Mouse (Mus musculus): ENCODE results near the gene Sh3gl1. TPM values are rescaled to one million over a fixed set of nuclear protein-coding genes. Genes with fewer than 3 reads are reported as not detected.
"Not testable (repeated sequence)": the region's sequence is repeated elsewhere in the genome, so short reads cannot be mapped to it uniquely, and the experiment has no call there.

The Sh3gl1 gene
- total RNA-seq (2018; cell fraction: chromatin; rRNA removed): 100 to 1,000 TPM in 25 of 26 experiments, 10 to 100 TPM in 1; 94.5 to 340 (median 169) TPM
- 10 to 100 TPM; 31.1 to 80.6 (median 57.8) TPM for total RNA-seq (2018; cell fraction: cytosol; rRNA removed)
- total RNA-seq (2018; cell fraction: nucleus; rRNA removed): 100 to 1,000 TPM in 14 of 26 experiments, 10 to 100 TPM in 12; 48.9 to 325 (median 105) TPM
- 33.5 to 87.9 TPM (median 87.4 TPM) in 3 replicates for polyA plus RNA-seq (2018)

GRCm38 (mm10) chr17:56036176-56036900 is at the start of gene Sh3gl1:
TSS of gene Sh3gl1 (minus strand) at chr17:56036635.
- WGBS (ENCODE audit: missing documents): 1% methylated on average over 72 of the region's 74 CpGs
- peak within 1 kb of the TSS; percentile 98 for H3K27ac ChIP-seq

DNA sequence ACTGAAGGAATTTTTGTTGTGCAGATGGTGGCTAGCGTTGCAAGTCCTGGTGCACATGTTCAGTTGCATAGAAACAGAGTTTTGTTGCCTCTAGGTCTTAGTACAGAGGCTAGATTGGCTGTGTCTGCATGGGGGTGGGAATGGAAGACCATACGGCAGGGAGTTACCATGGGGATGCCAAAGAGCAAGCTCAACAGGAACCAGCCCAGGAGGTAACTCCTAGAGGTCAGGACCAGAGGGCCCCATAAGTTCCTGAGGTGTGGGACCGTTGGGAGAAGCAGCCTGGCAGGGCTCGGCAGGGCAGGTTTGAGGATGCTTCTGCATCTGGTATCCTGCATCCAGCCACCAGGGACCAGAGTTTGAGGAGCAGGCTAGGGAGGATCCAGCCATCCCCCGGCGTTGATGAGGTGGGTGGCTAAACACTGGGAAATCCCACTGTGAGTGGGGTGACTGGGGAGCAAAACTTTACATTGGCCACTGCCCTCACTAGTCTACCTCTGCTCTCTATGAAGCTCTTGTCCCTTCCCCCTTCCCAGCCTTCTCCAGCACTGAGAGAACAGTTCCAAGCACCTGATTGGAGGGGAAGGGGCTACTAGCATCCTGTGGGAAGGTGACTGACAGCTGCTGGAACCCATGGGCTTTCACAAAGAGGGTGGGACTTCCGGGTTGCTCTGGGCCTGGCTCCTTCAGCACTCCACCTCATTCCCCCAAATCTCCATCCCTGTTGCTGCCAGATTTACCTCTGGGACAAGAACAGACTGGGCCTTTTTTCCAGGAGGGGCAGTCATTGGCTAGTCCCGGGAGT is 44.5 kb upstream of the Sh3gl1 start:
- peaks cover 26% of the 10 kb centered on the region for H3K79me2 ChIP-seq (ENCODE audit: inconsistent target)
- H3K27ac ChIP-seq: no peak overlapping the region
- 0 out of 2 replicates have a peak, but pooled peaks cover 4% of the 10 kb centered on the region for H3K36me3 ChIP-seq (ENCODE audit: inconsistent target)
- H3K4me3 ChIP-seq (ENCODE audit: inconsistent target): peak overlapping the region; percentile 79
- 52% methylated on average over 8 of the region's 8 CpGs for WGBS (ENCODE audit: missing documents)

More at GRCm38 (mm10) chr17:56036176-56036900, at the start of gene Sh3gl1:
- Histone ChIP-seq H3K4me3 (ENCODE audit: inconsistent target) (peak within 1 kb of the TSS; percentile 92), H3K36me3 (ENCODE audit: inconsistent target) (no peaks in the 10 kb centered on the region), H3K79me2 (ENCODE audit: inconsistent target) (peaks cover 59% of the 10 kb centered on the region)

- no peak overlapping the region for H3K27ac ChIP-seq
- peaks cover 26% of the 10 kb centered on the region for H3K79me2 ChIP-seq (ENCODE audit: inconsistent target)
- 0 out of 2 replicates have a peak, but pooled peaks cover 4% of the 10 kb centered on the region for H3K36me3 ChIP-seq (ENCODE audit: inconsistent target)
- peak overlapping the region; percentile 79 for H3K4me3 ChIP-seq (ENCODE audit: inconsistent target)
- 0% methylated on average over 11 of the region's 11 CpGs for WGBS (ENCODE audit: missing documents)
These were observed 43.5 kb upstream of the Sh3gl1 start for GRCm38 (mm10) chr17:56079921-56080320.

- H3K79me2 ChIP-seq (ENCODE audit: inconsistent target): peaks cover 27% of the 10 kb centered on the region
- H3K27ac ChIP-seq: peak within 1 kb of the TSS; percentile 63
- WGBS (ENCODE audit: missing documents): 1% methylated on average over 53 of the region's 61 CpGs
- 0 out of 2 replicates have a peak, but pooled peaks cover 4% of the 10 kb centered on the region for H3K36me3 ChIP-seq (ENCODE audit: inconsistent target)
- H3K4me3 ChIP-seq (ENCODE audit: inconsistent target): peak within 1 kb of the TSS; percentile 79
These were observed 42.7 kb upstream of the Sh3gl1 start, which contains the start of gene Hdgfl2 for GRCm38 (mm10) chr17:56078880-56079795. TSS of gene Hdgfl2 (plus strand) at chr17:56079634.

DNA sequence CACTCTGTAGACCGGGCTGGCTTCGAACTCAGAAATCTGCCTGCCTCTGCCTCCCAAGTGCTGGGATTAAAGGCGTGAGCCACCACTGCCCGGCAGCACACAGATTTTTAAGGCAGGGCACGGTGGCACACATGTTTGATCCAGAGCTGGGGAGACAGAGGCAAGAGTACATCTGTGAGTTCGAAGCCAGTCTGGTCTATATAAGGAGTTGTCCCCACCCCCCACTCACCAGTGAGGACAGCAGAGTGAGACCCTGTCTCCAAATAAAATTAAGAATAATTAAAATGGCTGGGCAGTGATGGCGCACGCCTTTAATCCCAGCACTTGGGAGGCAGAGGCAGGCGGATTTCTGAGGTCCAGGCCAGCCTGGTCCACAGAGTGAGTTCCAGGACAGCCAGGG is 41.9 kb upstream of the Sh3gl1 start:
- 59% methylated on average over 9 of the region's 9 CpGs for WGBS (ENCODE audit: missing documents)
- peaks cover 35% of the 10 kb centered on the region for H3K79me2 ChIP-seq (ENCODE audit: inconsistent target)
- peak overlapping the region; percentile 40 for H3K4me3 ChIP-seq (ENCODE audit: inconsistent target)
- H3K27ac ChIP-seq: peak overlapping the region; percentile 63
- not testable (repeated sequence) for H3K36me3 ChIP-seq (ENCODE audit: inconsistent target)

- Histone ChIP-seq H3K36me3 (ENCODE audit: inconsistent target) (peaks cover 8% of the 10 kb centered on the region; the same call in 1 of the 2 replicates), H3K27ac (no peak overlapping the region), H3K4me3 (ENCODE audit: inconsistent target) (no peak overlapping the region), H3K79me2 (ENCODE audit: inconsistent target) (peaks cover 36% of the 10 kb centered on the region)
- whole genome bisulfite sequencing (ENCODE audit: missing documents): 82% methylated on average over 5 of the region's 5 CpGs
These were observed 41.1 kb upstream of the Sh3gl1 start for GRCm38 (mm10) chr17:56077523-56077922.

DNA sequence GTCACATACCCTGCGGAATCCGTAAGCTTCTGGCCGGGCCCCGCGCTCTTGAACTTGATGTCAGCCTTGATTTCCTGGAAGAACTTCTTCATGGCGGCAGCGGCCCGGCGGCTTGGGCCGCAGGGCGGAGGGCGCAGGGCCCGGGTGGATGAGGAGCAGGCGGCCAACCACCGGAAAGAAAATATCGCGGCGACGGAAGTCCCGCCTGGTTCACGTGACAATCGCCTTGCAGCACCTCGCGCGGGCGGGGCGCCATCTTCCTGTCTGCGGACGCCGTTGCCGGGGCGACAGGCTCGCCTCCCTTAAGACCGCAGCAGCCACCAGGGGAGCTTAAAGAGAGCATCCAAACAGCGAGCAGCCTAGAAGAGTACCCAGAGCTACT is 38.4 kb upstream of the Sh3gl1 start, which contains the start of gene Ubxn6:
Gene Ubxn6 (minus strand): TSS at position 202 of the 382 bp plus-strand sequence.
- Histone ChIP-seq H3K79me2 (ENCODE audit: inconsistent target) (peaks cover 11% of the 10 kb centered on the region; the same call in 1 of the 2 replicates), H3K36me3 (ENCODE audit: inconsistent target) (peaks cover 31% of the 10 kb centered on the region), H3K4me3 (ENCODE audit: inconsistent target) (peak within 1 kb of the TSS; percentile 54), H3K27ac (peak within 1 kb of the TSS; percentile 84)
- 0% methylated on average over 35 of the region's 35 CpGs for WGBS (ENCODE audit: missing documents)

GRCm38 (mm10) chr17:56074097-56074826 is 37.8 kb upstream of the Sh3gl1 start:
- WGBS (ENCODE audit: missing documents): 9% methylated on average over 18 of the region's 22 CpGs
- Histone ChIP-seq H3K36me3 (ENCODE audit: inconsistent target) (peaks cover 36% of the 10 kb centered on the region), H3K4me3 (ENCODE audit: inconsistent target) (peak overlapping the region; percentile 54), H3K79me2 (ENCODE audit: inconsistent target) (peaks cover 10% of the 10 kb centered on the region; the same call in 1 of the 2 replicates), H3K27ac (peak overlapping the region; percentile 84)

DNA sequence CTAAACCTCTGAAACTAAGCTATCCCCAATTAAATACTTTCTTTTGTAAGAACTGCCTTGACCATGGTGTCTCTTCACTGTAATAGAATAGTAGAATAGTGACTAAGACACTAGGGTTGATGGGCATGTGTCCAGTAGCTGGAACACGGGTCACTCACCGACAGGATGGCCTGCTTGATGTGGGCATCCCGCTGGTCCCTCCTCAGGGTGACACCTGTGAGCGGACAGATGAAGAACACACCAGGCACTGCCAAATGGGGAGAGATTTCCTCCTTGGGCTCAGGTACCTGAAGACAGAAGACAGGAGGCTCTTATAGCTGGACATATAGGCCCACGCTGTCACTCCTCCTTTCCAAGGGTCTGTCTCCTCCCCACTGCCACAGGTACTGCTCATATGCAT is 35.8 kb upstream of the Sh3gl1 start:
- no peak overlapping the region for H3K27ac ChIP-seq
- no peak overlapping the region for H3K4me3 ChIP-seq (ENCODE audit: inconsistent target)
- H3K36me3 ChIP-seq (ENCODE audit: inconsistent target): peaks cover 57% of the 10 kb centered on the region
- H3K79me2 ChIP-seq (ENCODE audit: inconsistent target): peaks cover 10% of the 10 kb centered on the region; the same call in 1 of the 2 replicates
- 96% methylated on average over 5 of the region's 5 CpGs for WGBS (ENCODE audit: missing documents)

DNA sequence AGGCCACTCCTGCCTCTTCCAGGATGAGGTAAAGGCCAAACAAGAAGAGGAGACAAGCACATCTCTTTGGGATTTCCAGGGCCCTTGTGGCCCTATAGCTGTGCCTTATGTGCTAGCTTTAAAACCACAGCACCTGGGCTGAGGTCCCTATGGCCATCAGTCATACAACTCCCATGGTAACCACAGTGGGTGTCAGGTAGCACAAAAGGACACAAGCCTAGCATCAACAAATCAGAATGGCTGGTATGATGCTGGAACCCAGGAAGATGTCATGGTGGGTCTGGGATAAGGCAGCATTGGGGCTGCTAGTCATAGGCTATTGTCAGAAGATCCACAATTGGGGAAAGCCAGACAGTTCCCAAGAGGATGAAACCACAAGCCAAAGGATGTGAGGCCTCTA is 34.7 kb upstream of the Sh3gl1 start:
- Histone ChIP-seq H3K79me2 (ENCODE audit: inconsistent target) (peaks cover 10% of the 10 kb centered on the region; the same call in 1 of the 2 replicates), H3K36me3 (ENCODE audit: inconsistent target) (peaks cover 58% of the 10 kb centered on the region), H3K27ac (no peak overlapping the region), H3K4me3 (ENCODE audit: inconsistent target) (no peak overlapping the region)

DNA sequence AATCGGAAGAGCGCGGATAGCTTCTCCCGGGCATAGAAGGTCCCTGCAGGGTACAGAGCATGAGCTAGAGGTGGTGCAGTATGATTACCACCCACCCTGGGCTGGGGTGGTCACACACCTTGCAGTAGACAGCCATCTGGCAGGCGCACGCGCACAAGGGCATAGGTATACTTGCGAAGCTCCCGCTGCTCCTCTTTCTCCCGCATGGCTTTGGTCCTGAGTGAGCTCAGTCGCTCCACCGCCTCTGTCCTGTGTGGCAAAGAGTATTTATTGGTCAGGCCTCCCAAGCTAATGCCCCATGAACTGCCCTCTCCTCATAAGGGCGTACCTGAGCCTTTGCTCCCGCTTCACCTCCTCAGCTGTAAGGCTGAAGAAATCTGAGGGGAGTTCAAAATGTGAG is 32.6 kb upstream of the Sh3gl1 start:
- no peak overlapping the region for H3K4me3 ChIP-seq (ENCODE audit: inconsistent target)
- no peak overlapping the region for H3K27ac ChIP-seq
- peaks cover 67% of the 10 kb centered on the region for H3K36me3 ChIP-seq (ENCODE audit: inconsistent target)
- peaks cover 8% of the 10 kb centered on the region; the same call in 1 of the 2 replicates for H3K79me2 ChIP-seq (ENCODE audit: inconsistent target)
- WGBS (ENCODE audit: missing documents): 98% methylated on average over 14 of the region's 14 CpGs

- no peak overlapping the region for H3K27ac ChIP-seq
- no peaks in the 10 kb centered on the region for H3K79me2 ChIP-seq (ENCODE audit: inconsistent target)
- no peak overlapping the region for H3K4me3 ChIP-seq (ENCODE audit: inconsistent target)
- peaks cover 60% of the 10 kb centered on the region for H3K36me3 ChIP-seq (ENCODE audit: inconsistent target)
These were observed 30.0 kb upstream of the Sh3gl1 start for GRCm38 (mm10) chr17:56066451-56066850.

DNA sequence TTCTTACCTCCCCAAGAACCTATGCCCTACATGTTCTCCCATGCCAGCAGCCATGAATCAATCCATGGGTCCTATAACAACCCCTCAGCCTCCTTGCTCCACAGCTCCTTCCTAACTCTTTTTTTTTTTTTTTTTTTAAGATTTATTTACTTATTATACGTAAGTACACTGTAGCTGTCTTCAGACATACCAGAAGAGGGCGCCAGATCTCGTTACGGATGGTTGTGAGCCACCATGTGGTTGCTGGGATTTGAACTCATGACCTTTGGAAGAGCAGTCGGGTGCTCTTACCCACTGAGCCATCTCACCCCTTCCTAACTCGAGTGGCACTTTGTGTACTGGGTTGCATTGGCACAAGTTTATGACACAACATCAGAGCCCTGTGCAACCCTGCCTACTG is 29.3 kb upstream of the Sh3gl1 start:
- peaks cover 60% of the 10 kb centered on the region for H3K36me3 ChIP-seq (ENCODE audit: inconsistent target)
- not testable (repeated sequence) for H3K4me3 ChIP-seq (ENCODE audit: inconsistent target); H3K27ac ChIP-seq; H3K79me2 ChIP-seq (ENCODE audit: inconsistent target)
- 100% methylated on average over 5 of the region's 6 CpGs for WGBS (ENCODE audit: missing documents)
